Mouse (Mus musculus) forebrain, embryonic 14.5 days (tissue): ENCODE results near the gene Gm13287. TPM values are rescaled to one million over a fixed set of nuclear protein-coding genes. Genes with fewer than 3 reads are reported as not detected.
"Not testable (repeated sequence)": the region's sequence is repeated elsewhere in the genome, so short reads cannot be mapped to it uniquely, and the experiment has no call there.

Experiments used
- ATAC-seq: fragments of 200-750 bp; cut with Nextera tagmentation; 2 replicates; pipeline ENCODE4 v1.8.0; 2017; ENCODE audit warnings: mild to moderate bottlenecking, moderate library complexity
- DNase-seq: peaks from one replicate; pipeline ENCODE4 v3.0.0-alpha.2; 2015; ENCODE audit warnings: low spot score
- H3K27ac ChIP-seq: fragments of 300-500 bp; sonication (generic); 2 replicates; pipeline ENCODE4 v1.5.1; 2014; ENCODE audit warnings: low read depth, mild to moderate bottlenecking, control low read depth, low read length, moderate library complexity
- H3K27me3 ChIP-seq: fragments of 300-500 bp; sonication (generic); replicated peaks from 2 replicates; pipeline ENCODE4 v1.6.1; 2014; ENCODE audit warnings: low read length, control low read depth, mixed read lengths; ENCODE audit not compliant: control insufficient read depth, insufficient read depth
- H3K36me3 ChIP-seq: fragments of 300-500 bp; sonication (generic); 2 replicates; pipeline ENCODE4 v1.6.1; 2014; ENCODE audit warnings: low read length, control low read depth; ENCODE audit not compliant: control insufficient read depth, insufficient read depth
- H3K4me1 ChIP-seq: fragments of 300-500 bp; sonication (generic); 2 replicates; pipeline ENCODE4 v1.6.1; 2014; ENCODE audit warnings: antibody characterized with exemption, low read length, control low read depth; ENCODE audit not compliant: control insufficient read depth, insufficient read depth
- H3K4me2 ChIP-seq: fragments of 300-500 bp; sonication (generic); 2 replicates; pipeline ENCODE4 v1.6.1; 2014; ENCODE audit warnings: mild to moderate bottlenecking, control low read depth, low read length
- H3K4me3 ChIP-seq: fragments of 300-500 bp; sonication (generic); 2 replicates; pipeline ENCODE4 v1.5.1; 2014; ENCODE audit warnings: low read depth, low read length, control low read depth
- H3K9ac ChIP-seq: fragments of 300-500 bp; sonication (generic); 2 replicates; pipeline ENCODE4 v1.6.1; 2014; ENCODE audit warnings: mild to moderate bottlenecking, low read length, control low read depth, moderate library complexity
- H3K9me3 ChIP-seq: fragments of 300-500 bp; sonication (generic); replicated peaks from 2 replicates; pipeline ENCODE4 v1.6.1; 2016; ENCODE audit warnings: low read length, control low read depth, mixed read lengths; ENCODE audit not compliant: control insufficient read depth
- WGBS: fragments of 180-500 bp; shearing (Covaris S2); extraction: QIAGEN DNeasy Blood & Tissue Kit; methylation state at CpG from one replicate; pipeline ENCODE4 v1.1.7; 2014; 5-methylcytosine and 5-hydroxymethylcytosine counted together
- polyA plus RNA-seq: library from polyadenylated mRNA; unstranded; fragments of >200 nt; fragmentation: Nextera tagmentation; extraction: Ambion mirVana; gene quantifications from 2 replicates; pipeline ENCODE4 v1.2.1, GENCODE M21; 2014

Gm13287 gene
- not detected in 2 replicates for polyA plus RNA-seq

DNA sequence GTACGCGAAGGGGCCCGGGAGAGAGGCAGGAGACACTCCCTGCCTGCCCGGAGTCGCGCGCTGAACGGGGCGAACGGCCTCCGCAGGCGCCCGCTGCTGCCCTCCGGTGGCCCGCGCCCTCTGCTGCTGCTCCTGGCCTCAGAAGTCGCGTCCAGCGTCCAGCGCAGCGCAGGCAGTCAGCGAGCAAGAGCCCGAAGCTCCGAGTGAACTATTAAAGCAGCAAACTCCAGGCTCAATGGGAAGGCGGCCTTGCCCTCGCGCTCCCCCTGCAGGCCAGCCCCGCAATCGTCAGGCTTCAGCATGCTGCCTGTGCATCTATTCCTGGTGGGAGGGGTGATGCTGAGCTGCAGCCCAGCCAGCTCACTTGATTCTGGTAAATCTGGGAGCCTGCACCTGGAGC is at the start of gene Gm13287:
Gene Gm13287 (plus strand): TSS at position 301 of the 400 bp plus-strand sequence.
- not testable (repeated sequence) for ATAC-seq

DNA sequence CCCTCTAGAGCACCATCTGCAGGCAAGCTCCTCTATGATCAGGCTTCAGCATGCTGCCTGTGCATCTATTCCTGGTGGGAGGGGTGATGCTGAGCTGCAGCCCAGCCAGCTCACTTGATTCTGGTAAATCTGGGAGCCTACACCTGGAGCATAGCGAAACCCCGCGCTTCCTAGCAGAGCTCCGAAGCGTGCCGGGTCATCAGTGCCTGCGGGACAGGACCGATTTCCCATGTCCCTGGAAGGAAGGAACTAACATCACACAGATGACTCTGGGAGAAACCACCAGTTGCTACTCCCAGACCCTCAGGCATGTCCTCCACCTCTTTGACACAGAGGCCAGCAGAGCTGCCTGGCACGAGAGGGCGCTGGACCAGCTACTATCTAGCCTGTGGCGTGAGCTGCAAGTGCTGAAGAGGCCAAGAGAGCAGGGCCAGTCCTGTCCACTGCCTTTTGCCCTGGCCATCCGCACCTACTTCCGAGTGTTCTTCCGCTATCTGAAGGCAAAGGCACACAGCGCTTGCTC is 48.2 kb upstream of the Gm13287 start, which contains the start of gene Gm13271:
Gene Gm13271 (plus strand): TSS at position 51 of the 523 bp plus-strand sequence.
- not testable (repeated sequence) for H3K27me3 ChIP-seq
- WGBS: 87% methylated on average over 14 of the region's 15 CpGs

More for the DNA sequence above, at the start of gene Gm13287:
- not testable (repeated sequence) for H3K36me3 ChIP-seq, H3K4me1 ChIP-seq, H3K4me2 ChIP-seq, H3K4me3 ChIP-seq, H3K27me3 ChIP-seq, H3K27ac ChIP-seq, DNase-seq, H3K9me3 ChIP-seq, H3K9ac ChIP-seq
- no CpG with 5 or more reads among the region's 29 CpGs for WGBS

DNA sequence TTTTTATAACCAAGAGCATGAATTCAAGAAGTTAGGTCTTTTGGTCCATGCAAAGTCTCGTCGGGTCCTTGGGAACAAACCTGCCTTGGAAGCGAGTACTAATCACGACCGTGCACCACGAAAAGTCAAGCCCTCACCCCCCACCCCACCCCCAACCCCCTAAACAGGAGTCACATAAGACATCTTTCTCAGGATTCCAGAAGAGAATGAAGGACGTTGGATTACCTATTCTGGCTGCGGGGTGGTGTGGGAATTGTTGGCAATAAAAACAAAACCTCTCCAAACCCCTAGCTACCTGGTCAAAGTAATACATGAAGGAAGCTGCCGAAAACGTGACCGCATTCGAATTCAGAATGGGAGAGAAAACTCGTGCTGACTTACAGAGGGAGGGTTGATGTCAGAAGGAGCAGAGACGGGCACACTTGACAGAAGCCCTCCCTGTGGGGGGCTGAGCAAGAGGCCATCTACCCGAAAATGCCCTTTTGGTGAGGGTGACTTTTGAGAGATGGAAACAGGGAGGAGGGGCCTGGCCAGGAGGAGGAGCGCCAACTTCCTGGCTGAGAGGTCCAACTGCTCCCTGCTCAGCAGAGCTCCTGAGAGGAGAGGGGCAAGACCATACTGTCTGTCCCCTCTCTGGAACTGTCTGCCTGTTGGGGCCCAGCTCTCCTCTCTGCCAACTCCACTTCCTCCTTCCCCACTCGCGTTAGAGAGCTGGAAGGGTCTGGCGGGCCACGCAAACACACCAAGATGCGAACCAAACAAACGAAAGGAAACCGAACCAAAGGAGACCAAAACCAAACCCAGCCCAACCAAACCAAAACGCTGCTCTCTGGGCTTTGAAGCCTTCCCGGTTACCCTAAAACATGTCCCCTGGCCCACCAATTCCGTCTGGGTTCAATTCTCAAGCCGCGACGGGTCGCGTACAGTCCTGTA is 46.2 kb upstream of the Gm13287 start:
- not testable (repeated sequence) for H3K9me3 ChIP-seq, H3K36me3 ChIP-seq, H3K4me1 ChIP-seq, DNase-seq, ATAC-seq, H3K27me3 ChIP-seq
- H3K9ac ChIP-seq: peak overlapping the region; percentile 58
- H3K27ac ChIP-seq: peak overlapping the region; percentile 44; the same call in 1 of the 2 replicates
- H3K4me3 ChIP-seq: peak overlapping the region; percentile 37
- H3K4me2 ChIP-seq: peak overlapping the region; percentile 68
- 13% methylated on average over 28 of the region's 31 CpGs for WGBS

More for the DNA sequence above, 48.2 kb upstream of the Gm13287 start, which contains the start of gene Gm13271:
- not testable (repeated sequence) for H3K9ac ChIP-seq, H3K4me3 ChIP-seq, H3K27ac ChIP-seq, ATAC-seq, H3K36me3 ChIP-seq, DNase-seq, H3K4me1 ChIP-seq, H3K4me2 ChIP-seq, H3K9me3 ChIP-seq

DNA sequence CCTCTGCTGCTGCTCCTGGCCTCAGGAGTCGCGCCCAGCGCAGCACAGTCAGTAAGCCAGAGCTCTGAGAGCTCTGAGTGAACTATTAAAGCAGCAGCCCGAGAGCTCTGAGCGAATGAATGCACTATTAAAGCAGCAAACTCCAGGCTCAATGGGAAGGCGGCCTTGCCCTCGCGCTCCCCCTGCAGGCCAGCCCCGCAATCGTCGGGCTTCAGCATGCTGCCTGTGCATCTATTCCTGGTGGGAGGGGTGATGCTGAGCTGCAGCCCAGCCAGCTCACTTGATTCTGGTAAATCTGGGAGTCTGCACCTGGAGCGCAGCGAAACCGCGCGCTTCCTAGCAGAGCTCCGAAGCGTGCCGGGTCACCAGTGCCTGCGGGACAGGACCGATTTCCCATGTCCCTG is 45.4 kb upstream of the Gm13287 start:
- peak; percentile 100 for ATAC-seq

DNA sequence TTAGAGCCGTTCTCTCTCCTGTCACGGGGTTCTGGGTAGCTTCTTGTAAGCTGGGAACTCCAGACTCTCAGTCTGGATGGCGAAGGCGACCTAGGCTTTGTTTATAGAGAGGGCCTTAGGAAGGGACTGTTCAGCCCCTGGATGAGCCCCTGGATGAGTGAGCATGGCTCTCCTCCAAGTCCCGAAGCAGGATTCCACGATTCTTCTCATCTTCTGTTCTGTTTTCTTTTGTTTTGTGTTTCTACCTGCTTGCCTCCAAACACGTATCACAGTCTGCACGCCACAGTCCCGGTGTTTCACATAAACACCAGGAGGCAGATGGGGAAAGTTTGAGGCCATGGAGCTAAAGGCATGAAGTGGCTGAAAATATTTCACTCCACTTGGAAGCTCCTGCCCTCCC is 44.3 kb upstream of the Gm13287 start:
- H3K27me3 ChIP-seq, H3K36me3 ChIP-seq, H3K27ac ChIP-seq, H3K4me2 ChIP-seq, DNase-seq, H3K9me3 ChIP-seq, H3K4me3 ChIP-seq, ATAC-seq, H3K4me1 ChIP-seq, H3K9ac ChIP-seq: not testable (repeated sequence)
- WGBS: 85% methylated on average over 9 of the region's 9 CpGs

More for the DNA sequence above, 45.4 kb upstream of the Gm13287 start:
- H3K36me3 ChIP-seq, H3K27me3 ChIP-seq, H3K9me3 ChIP-seq, H3K4me1 ChIP-seq: not testable (repeated sequence)
- Histone ChIP-seq H3K9ac (peak overlapping the region; percentile 58), H3K4me2 (peak overlapping the region; percentile 68), H3K4me3 (peak overlapping the region; percentile 37), H3K27ac (peak overlapping the region; percentile 44; the same call in 1 of the 2 replicates)
- peak; percentile 94 for DNase-seq
- under 1% methylated on average over 16 of the region's 21 CpGs for WGBS

DNA sequence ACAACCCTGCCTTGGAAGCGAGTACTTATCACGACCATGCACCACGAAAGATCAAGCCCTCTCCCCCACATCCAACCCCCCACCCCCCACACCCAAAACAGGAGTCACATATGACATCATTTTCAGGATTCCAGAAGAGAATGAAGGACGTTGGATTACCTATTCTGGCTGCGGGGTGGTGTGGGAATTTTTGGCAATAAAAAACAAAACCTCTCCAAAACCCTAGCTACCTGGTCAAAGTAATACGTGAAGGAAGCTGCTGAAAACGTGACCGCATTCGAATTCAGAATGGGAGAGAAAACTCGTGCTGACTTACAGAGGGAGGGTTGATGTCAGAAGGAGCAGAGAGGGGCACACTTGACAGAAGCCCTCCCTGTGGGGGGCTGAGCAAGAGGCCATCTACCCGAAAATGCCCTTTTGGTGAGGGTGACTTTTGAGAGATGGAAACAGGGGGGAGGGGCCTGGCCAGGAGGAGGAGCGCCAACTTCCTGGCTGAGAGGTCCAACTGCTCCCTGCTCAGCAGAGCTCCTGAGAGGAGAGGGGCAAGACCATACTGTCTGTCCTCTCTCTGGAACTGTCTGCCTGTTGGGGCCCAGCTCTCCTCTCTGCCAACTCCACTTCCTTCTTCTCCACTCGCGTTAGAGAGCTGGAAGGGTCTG is 43.3 kb upstream of the Gm13287 start, which contains the start of gene Gm13283:
Gene Gm13283 (plus strand): TSS at position 510 of the 659 bp plus-strand sequence.
- DNase-seq, H3K27ac ChIP-seq, ATAC-seq: not testable (repeated sequence)

DNA sequence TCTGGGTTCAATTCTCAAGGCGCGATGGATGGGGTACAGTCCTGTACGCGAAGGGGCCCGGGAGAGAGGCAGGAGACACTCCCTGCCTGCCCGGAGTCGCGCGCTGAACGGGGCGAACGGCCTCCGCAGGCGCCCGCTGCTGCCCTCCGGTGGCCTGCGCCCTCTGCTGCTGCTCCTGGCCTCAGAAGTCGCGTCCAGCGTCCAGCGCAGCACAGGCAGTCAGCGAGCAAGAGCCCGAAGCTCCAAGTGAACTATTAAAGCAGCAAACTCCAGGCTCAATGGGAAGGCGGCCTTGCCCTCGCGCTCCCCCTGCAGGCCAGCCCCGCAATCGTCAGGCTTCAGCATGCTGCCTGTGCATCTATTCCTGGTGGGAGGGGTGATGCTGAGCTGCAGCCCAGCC is 42.6 kb upstream of the Gm13287 start:
- H3K27me3 ChIP-seq, H3K27ac ChIP-seq, H3K36me3 ChIP-seq, H3K4me1 ChIP-seq, H3K9me3 ChIP-seq, H3K9ac ChIP-seq, ATAC-seq: not testable (repeated sequence)
- H3K4me3 ChIP-seq: peak overlapping the region; percentile 29
- DNase-seq: peak; percentile 73
- WGBS: under 1% methylated on average over 23 of the region's 28 CpGs
- peak overlapping the region; percentile 52 for H3K4me2 ChIP-seq

More for the DNA sequence above, 43.3 kb upstream of the Gm13287 start, which contains the start of gene Gm13283:
- H3K4me2 ChIP-seq: peak within 1 kb of the TSS; percentile 52
- H3K4me1 ChIP-seq, H3K9ac ChIP-seq, H3K27me3 ChIP-seq, H3K9me3 ChIP-seq, H3K36me3 ChIP-seq: not testable (repeated sequence)
- WGBS: 37% methylated on average over 7 of the region's 14 CpGs
- peak within 1 kb of the TSS; percentile 29 for H3K4me3 ChIP-seq

DNA sequence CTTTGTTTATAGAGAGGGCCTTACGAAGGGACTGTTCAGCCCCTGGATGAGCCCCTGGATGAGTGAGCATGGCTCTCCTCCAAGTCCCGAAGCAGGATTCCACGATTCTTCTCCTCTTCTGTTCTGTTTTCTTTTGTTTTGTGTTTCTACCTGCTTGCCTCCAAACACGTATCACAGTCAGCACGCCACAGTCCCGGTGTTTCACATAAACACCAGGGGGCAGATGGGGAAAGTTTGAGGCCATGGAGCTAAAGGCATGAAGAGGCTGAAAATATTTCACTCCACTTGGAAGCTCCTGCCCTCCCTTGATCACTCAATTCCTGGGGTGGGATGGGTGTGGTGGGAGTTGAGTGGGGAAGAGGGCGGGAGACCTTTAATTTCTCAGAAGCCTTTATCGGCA is 41.3 kb upstream of the Gm13287 start:
- ATAC-seq, DNase-seq: not testable (repeated sequence)

More for the DNA sequence above, 41.3 kb upstream of the Gm13287 start:
- H3K4me1 ChIP-seq, H3K9me3 ChIP-seq, H3K4me2 ChIP-seq, H3K27me3 ChIP-seq, H3K27ac ChIP-seq, H3K36me3 ChIP-seq, H3K4me3 ChIP-seq, H3K9ac ChIP-seq: not testable (repeated sequence)
- 75% methylated on average over 6 of the region's 8 CpGs for WGBS
